Mouse (Mus musculus): ENCODE results near the gene Crtc3. TPM values are rescaled to one million over a fixed set of nuclear protein-coding genes. Genes with fewer than 3 reads are reported as not detected.
A peak's percentile ranks its signal among the peaks of the same experiment; 100 is the strongest.

The Crtc3 gene
- polyA plus RNA-seq, 1 experiment from 2014 or later: 15.7 TPM

DNA sequence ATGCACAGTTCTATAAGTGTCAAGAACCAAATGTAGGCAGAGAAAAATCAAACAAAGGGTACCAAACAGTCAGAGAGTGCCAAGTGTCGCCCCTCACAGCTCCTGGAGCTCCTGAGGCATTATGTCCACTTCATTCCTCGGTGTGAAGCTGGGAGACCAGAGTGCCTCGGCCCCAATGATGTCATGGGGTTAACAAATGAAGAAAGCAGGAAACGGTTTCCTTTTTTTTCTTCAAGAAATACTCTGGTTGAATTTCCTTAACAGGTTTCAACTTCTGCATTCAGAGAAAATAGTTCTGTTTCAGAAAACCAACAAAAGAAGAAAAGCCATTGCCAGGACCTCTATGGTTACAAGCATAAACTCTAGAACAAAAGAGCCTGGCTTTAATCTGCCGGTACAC, 36.4 kb downstream of the Crtc3 start:
- no peaks in the 10 kb centered on the region for H3K9me3 ChIP-seq
- no peak overlapping the region for H3K9ac ChIP-seq
- no peak for ATAC-seq (replicated peaks)
- H3K4me2 ChIP-seq: no peak overlapping the region
- H3K4me1 ChIP-seq: peaks cover 38% of the 10 kb centered on the region
- H3K27me3 ChIP-seq (replicated peaks): no peaks in the 10 kb centered on the region
- H3K4me3 ChIP-seq: no peak overlapping the region
- no peaks in the 10 kb centered on the region for H3K36me3 ChIP-seq (replicated peaks)
- H3K27ac ChIP-seq: peak overlapping the region; percentile 43; the same call in 1 of the 2 replicates
- 27% methylated on average over 5 of the region's 5 CpGs for WGBS

DNA sequence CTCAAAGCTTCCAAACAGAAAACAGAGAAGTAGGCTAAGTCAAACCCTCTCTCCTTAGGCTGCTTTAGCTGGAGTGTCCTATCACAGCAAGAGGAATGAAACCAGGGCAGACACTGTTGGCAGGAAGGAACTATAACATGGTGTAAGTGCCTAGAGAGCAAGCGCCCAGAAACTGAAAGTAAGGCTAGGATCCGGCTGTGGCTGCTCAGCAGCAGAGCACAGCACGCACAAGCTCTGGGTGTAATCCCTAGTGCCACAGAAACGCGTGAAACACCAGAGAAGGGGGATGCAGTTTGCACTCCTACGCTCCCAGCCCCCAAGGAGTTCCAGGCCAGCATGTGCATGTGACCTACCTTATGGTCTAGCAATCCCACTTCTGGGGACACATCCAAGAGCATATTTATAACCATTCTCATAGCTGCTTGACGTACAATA, 41.2 kb downstream of the Crtc3 start:
- H3K4me2 ChIP-seq: no peak overlapping the region
- H3K27me3 ChIP-seq (replicated peaks): no peaks in the 10 kb centered on the region
- ATAC-seq (replicated peaks): no peak
- no peaks in the 10 kb centered on the region for H3K36me3 ChIP-seq (replicated peaks)
- no peak overlapping the region for H3K9ac ChIP-seq
- H3K4me1 ChIP-seq: peaks cover 31% of the 10 kb centered on the region
- no peak overlapping the region for H3K27ac ChIP-seq
- H3K9me3 ChIP-seq: no peaks in the 10 kb centered on the region
- WGBS: 71% methylated on average over 7 of the region's 7 CpGs
- H3K4me3 ChIP-seq: no peak overlapping the region

DNA sequence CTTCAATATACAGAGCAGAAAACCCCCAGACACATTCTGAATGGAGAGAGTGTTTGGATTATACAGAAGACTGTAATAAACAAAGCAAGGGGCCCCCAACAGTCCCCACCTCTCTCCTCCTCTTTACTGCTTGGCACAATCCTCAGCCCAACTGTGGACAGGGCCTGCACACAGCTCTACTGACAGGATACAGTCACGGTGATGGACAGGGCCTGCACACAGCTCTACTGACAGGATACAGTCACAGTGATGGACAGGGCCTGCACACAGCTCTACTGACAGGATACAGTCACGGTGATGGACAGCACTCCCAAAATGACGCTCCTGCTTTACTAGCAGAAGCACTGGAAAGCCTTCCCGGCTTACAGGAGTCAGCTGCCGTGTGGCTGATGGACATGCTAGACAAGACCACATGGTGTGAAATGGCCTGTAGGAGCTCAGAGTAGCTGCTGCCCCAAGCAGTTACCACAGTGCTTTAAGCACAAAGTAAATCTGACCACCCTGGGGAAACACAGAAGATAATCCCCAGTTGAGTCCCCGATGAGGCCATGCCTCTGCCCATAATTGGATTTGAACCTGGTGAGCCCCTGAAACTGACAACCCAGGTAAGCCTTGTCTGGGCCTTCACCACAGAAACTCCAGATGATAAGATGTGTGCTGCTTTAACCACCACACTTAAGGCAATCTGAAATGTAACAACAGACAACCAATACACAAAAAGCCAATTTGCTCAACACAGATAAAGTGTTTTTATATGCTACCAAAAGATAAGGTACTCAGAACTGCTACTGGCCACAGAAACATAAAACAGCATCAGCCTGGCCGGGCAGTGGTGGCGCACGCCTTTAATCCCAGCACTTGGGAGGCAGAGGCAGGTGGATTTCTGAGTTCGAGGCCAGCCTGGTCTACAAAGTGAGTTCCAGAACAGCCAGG, 42.3 kb downstream of the Crtc3 start:
- no peak for ATAC-seq (replicated peaks)
- no peak overlapping the region for H3K27ac ChIP-seq
- H3K4me1 ChIP-seq: peaks cover 34% of the 10 kb centered on the region
- no peak overlapping the region for H3K9ac ChIP-seq
- H3K36me3 ChIP-seq (replicated peaks): no peaks in the 10 kb centered on the region
- no peaks in the 10 kb centered on the region for H3K27me3 ChIP-seq (replicated peaks)
- 65% methylated on average over 10 of the region's 10 CpGs for WGBS
- H3K9me3 ChIP-seq: no peaks in the 10 kb centered on the region
- H3K4me2 ChIP-seq: no peak overlapping the region
- H3K4me3 ChIP-seq: no peak overlapping the region

DNA sequence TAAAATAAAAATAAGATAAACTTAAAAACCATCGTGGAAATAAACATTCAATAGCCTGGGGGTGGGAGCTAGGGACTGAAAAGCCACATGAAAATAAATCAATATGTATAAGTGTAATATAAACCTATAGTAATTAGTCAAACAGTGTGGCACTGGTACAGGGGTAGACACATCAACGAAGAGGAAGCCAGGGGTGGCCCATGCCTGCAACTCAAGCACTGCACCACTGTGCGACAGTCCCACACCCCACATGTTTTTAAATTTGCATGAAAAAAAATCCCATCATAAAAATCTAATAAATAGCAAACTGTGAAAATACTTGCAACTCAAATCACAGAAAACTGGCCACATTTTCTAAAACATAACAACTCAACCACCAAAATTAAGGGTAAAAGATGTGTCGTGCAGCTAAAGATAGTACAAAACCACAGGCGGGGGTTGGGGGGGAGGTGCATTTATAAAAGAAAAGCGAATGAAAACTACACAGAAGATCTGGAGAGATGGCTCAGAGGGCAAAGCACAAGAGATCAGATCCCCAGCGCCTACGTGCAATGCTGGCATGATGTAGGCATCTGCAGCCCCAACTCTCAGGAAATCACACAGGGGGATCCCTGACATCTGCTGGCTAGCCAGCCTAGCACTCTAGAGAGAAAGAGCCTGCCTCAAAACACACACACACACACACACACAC, 45.6 kb downstream of the Crtc3 start:
- Histone ChIP-seq H3K27me3 (replicated peaks) (no peaks in the 10 kb centered on the region), H3K36me3 (replicated peaks) (no peaks in the 10 kb centered on the region), H3K4me3 (no peak overlapping the region), H3K9me3 (no peaks in the 10 kb centered on the region), H3K9ac (no peak overlapping the region), H3K4me1 (peaks cover 38% of the 10 kb centered on the region), H3K27ac (no peak overlapping the region), H3K4me2 (no peak overlapping the region)
- ATAC-seq (replicated peaks): no peak
- 67% methylated on average over 8 of the region's 8 CpGs for WGBS

DNA sequence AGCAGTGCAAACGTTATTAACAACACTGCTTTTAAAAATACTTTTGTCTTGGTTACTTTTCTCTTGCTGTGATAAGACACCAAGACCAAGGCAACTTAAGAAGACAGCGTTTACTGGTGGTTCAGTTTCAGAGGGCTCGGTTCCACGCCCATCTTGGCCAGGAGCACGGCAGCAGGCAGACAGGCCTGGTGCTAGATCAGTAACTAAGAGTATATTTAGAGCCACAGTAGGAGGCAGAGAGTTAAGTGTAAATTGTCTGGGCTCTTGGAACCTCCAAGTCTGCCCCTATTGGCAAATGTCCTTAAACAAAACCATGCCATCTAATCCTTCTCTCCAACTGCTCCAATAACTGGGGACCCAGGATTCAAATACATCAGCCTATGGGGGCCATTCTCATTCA, 46.1 kb downstream of the Crtc3 start:
- ATAC-seq (replicated peaks): no peak
- no peak overlapping the region for H3K4me3 ChIP-seq
- no peak overlapping the region for H3K27ac ChIP-seq
- no peaks in the 10 kb centered on the region for H3K27me3 ChIP-seq (replicated peaks)
- H3K9me3 ChIP-seq: no peaks in the 10 kb centered on the region
- H3K9ac ChIP-seq: no peak overlapping the region
- H3K36me3 ChIP-seq (replicated peaks): no peaks in the 10 kb centered on the region
- H3K4me2 ChIP-seq: no peak overlapping the region
- 74% methylated on average over 5 of the region's 5 CpGs for WGBS
- peaks cover 34% of the 10 kb centered on the region for H3K4me1 ChIP-seq

DNA sequence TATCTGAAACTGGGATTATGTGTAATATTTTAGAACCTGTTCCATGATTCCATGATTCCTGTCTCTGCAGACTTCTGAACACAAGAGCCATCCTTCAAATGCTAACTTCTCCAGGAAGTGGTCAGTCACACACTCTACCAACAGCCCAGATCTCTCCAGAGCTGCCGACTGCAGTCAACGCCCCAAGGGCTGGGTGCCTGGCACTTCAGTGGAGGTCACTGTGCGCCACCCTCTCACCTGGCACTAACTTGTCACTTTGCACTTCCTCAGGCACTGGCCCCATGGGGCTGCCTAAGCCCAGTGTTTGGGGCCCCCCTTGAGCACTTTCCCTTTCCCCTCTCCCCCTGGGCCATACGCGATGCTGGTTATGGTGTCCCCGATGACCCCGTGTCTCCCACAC, 46.8 kb downstream of the Crtc3 start:
- no peaks in the 10 kb centered on the region for H3K27me3 ChIP-seq (replicated peaks)
- no peak for ATAC-seq (replicated peaks)
- no peak overlapping the region for H3K4me2 ChIP-seq
- no peak overlapping the region for H3K27ac ChIP-seq
- WGBS: 81% methylated on average over 7 of the region's 7 CpGs
- H3K4me3 ChIP-seq: no peak overlapping the region
- no peaks in the 10 kb centered on the region for H3K36me3 ChIP-seq (replicated peaks)
- peaks cover 34% of the 10 kb centered on the region for H3K4me1 ChIP-seq
- no peak overlapping the region for H3K9ac ChIP-seq
- H3K9me3 ChIP-seq: no peaks in the 10 kb centered on the region

DNA sequence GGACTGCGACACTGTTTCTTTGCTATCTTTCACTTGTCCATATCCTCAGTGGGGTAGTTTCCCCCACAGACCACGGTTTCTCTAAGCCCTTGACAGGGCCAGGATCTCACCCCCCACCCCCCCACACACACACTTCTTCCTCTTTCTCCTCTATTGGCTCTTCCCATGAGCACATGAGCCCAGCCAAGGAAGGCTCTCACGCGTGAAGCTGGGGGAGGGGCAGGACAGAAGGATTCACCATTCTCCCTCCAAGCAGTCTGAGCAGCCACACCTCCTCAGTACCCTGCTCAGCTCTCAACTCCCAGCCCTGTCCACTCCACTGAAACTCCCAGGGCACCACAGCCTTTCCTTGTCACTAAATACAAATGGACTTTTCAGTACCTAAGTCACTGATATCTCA, 47.2 kb downstream of the Crtc3 start:
- 6% methylated on average over 4 of the region's 4 CpGs for WGBS
- Histone ChIP-seq H3K9me3 (no peaks in the 10 kb centered on the region), H3K9ac (no peak overlapping the region)

DNA sequence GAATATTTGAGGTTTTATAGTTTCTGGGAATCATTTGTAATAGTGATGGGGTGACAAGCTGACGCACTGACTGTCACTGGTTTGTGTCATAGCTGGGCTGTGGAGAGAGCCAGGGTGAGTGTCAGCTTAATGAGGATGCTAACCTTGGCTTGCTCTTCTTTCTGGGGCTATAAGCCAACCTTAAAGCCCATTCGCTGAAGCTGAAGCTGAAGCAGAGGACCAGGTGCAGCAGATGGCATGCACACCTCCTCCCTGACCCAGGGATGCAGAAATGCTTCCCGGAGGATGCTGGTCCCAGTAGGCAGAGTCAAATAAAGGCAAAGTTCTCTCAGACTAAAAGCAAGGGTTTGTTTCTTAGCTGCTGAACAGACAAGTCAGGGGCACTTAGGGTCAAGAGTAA, 48.7 kb downstream of the Crtc3 start:
- Histone ChIP-seq H3K9ac (no peak overlapping the region), H3K36me3 (replicated peaks) (no peaks in the 10 kb centered on the region), H3K4me2 (no peak overlapping the region), H3K4me1 (peaks cover 46% of the 10 kb centered on the region), H3K27ac (no peak overlapping the region), H3K9me3 (no peaks in the 10 kb centered on the region), H3K4me3 (no peak overlapping the region), H3K27me3 (replicated peaks) (no peaks in the 10 kb centered on the region)
- no peak for ATAC-seq (replicated peaks)
- 79% methylated on average over 3 of the region's 3 CpGs for WGBS

More for the DNA sequence above, 47.2 kb downstream of the Crtc3 start:
- H3K4me2 ChIP-seq: no peak overlapping the region
- no peaks in the 10 kb centered on the region for H3K36me3 ChIP-seq (replicated peaks)
- no peak overlapping the region for H3K4me3 ChIP-seq
- no peak for ATAC-seq (replicated peaks)
- no peaks in the 10 kb centered on the region for H3K27me3 ChIP-seq (replicated peaks)
- no peak overlapping the region for H3K27ac ChIP-seq
- H3K4me1 ChIP-seq: peaks cover 38% of the 10 kb centered on the region

DNA sequence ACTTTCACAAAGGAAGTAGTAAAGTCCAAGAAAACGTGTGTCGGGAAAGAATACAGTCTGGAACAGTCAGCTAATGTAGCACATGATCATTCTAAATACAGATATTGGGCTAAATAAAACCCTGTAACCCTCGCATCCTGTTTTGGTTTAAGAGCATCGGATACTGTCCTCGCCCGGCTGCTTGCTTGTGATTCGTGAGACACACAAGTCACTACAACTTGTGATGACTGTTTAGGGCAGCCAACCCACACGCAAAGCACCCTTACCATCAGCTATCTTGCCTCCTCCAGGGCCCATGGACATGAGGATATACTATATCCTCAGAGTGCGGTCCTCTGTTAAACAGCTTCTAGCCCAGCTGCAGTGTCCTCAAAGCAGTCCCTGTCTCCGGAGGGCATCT, 50.2 kb downstream of the Crtc3 start:
- no peak overlapping the region for H3K4me3 ChIP-seq
- no peak for ATAC-seq (replicated peaks)
- peaks cover 45% of the 10 kb centered on the region for H3K4me1 ChIP-seq
- no peak overlapping the region for H3K9ac ChIP-seq
- H3K4me2 ChIP-seq: no peak overlapping the region
- H3K27me3 ChIP-seq (replicated peaks): no peaks in the 10 kb centered on the region
- H3K9me3 ChIP-seq: no peaks in the 10 kb centered on the region
- WGBS: 86% methylated on average over 10 of the region's 10 CpGs
- no peaks in the 10 kb centered on the region for H3K36me3 ChIP-seq (replicated peaks)
- H3K27ac ChIP-seq: no peak overlapping the region

DNA sequence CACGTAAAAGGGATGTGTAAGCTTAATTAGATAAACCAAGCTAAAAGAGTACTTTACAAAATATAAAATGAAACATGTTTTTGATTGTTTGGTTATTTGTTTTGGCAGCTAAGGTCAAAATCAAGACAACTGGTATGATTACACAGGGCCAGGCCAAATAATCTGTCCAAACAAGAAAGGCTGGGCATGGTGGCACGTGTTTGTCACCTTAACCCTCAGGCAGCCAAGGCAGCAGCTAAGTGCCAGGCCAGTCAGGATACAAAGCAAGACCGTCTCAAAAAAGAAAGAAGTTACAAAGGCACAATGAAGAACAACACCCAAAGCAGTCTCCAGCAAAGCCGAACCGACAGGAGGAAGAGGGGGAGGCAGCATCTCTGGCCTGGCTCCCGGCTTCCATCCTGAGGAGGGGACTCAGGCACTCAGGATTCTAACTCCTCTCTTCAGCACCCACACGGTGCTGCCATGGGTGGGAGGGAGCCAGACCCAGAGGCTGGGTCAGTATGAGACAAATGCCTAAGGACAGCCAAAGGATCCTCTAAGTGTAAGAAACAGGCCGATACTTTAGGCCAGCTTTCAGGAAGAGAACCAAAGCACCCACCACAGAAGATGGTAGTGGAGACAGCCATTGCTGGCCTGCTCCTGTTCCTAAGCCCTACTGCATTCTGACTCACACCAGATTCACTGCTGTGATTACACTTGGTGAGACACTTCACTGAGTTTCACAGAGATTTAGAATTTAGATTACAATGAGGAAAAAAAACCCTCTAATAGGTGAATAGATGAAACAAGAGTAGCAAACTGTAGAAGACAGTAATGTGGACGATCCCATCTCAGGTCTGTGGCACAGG, 51.5 kb downstream of the Crtc3 start:
- H3K4me2 ChIP-seq: no peak overlapping the region
- H3K36me3 ChIP-seq (replicated peaks): no peaks in the 10 kb centered on the region
- H3K27ac ChIP-seq: no peak overlapping the region
- no peak overlapping the region for H3K4me3 ChIP-seq
- WGBS: 60% methylated on average over 9 of the region's 9 CpGs
- no peak for ATAC-seq (replicated peaks)
- H3K9ac ChIP-seq: no peak overlapping the region
- no peaks in the 10 kb centered on the region for H3K27me3 ChIP-seq (replicated peaks)
- H3K9me3 ChIP-seq: no peaks in the 10 kb centered on the region
- peaks cover 37% of the 10 kb centered on the region for H3K4me1 ChIP-seq

DNA sequence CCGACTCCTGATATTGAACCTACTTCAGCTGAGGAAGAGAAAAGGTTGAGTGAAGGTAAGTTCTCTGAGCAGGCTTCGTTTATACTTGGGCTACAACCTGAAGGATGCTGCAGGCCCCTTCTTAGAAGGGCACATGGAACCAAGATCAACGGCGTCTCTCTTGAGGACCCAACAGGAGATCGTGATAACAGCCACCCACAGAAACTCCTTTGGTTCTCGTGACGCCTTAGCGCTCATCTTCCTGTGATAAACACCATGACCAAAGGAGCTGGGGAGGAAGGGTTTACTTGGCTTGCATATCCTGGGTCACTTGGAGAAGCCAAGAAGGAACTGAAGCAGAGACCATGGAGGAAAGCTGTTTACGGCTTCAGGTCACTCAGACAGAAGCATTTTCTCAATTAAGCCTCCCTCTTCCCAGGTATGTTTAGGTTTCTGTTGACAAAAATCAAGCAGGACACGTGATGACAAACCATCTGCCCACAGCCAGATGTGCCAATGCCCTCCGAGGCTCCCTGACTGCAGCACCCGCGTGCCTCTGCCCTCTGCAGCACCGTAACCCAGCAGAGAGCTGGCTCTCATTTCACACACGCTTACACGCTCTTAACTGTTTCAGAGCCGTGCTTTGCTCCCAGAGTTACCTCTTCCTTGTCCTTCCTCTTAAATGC, 52.3 kb downstream of the Crtc3 start:
- H3K27ac ChIP-seq: no peak overlapping the region; the same call in 1 of the 2 replicates
- H3K9me3 ChIP-seq: no peaks in the 10 kb centered on the region
- no peak overlapping the region for H3K9ac ChIP-seq
- ATAC-seq (replicated peaks): no peak
- H3K4me3 ChIP-seq: no peak overlapping the region
- no peaks in the 10 kb centered on the region for H3K27me3 ChIP-seq (replicated peaks)
- H3K4me1 ChIP-seq: peaks cover 30% of the 10 kb centered on the region
- WGBS: 73% methylated on average over 17 of the region's 17 CpGs
- H3K4me2 ChIP-seq: no peak overlapping the region
- no peaks in the 10 kb centered on the region for H3K36me3 ChIP-seq (replicated peaks)

DNA sequence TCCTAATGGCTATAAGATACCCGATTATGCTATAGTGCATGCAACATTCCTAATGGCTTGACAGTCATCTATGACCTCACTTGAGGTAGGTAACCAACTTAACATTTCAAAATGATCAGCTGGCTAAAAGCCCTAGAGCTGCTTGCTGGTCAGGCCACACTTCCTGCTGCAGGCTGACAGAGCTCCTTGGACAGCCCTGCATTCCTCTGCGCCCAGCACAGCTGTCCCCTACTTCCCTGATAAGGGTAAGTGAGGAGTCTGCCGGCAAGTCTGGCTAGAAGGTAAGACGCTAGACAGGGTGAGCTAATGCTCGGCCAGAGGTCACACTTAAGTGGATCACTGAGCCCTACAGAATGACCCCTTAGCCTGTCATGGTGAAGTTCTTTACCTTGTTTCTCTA, 52.8 kb downstream of the Crtc3 start:
- WGBS: 81% methylated on average over 5 of the region's 5 CpGs
- H3K4me1 ChIP-seq: peaks cover 26% of the 10 kb centered on the region
- no peaks in the 10 kb centered on the region for H3K36me3 ChIP-seq (replicated peaks)
- no peak overlapping the region for H3K9ac ChIP-seq
- no peak overlapping the region for H3K4me2 ChIP-seq
- no peaks in the 10 kb centered on the region for H3K9me3 ChIP-seq
- H3K27ac ChIP-seq: no peak overlapping the region
- no peak for ATAC-seq (replicated peaks)
- H3K27me3 ChIP-seq (replicated peaks): no peaks in the 10 kb centered on the region
- H3K4me3 ChIP-seq: no peak overlapping the region

Data from midbrain, embryonic 15.5 days (tissue).